Mouse (Mus musculus) testis, adult 2 months (tissue): ENCODE results near the gene Aoc3. TPM values are rescaled to one million over a fixed set of nuclear protein-coding genes. Genes with fewer than 3 reads are reported as not detected.
"Not testable (repeated sequence)": the region's sequence is repeated elsewhere in the genome, so short reads cannot be mapped to it uniquely, and the experiment has no call there.

Experiments
- H3K27ac ChIP-seq: fragments of 200-500 bp; 2 replicates; pipeline ENCODE4 v1.5.1; 2012; ENCODE audit warnings: low read depth, low read length; ENCODE audit not compliant: control insufficient read depth, insufficient read depth
- H3K27me3 ChIP-seq: fragments of 200-500 bp; 2 replicates; pipeline ENCODE4 v1.6.1; 2012; ENCODE audit warnings: mild to moderate bottlenecking, low read length, moderate library complexity; ENCODE audit not compliant: control insufficient read depth, insufficient read depth
- H3K36me3 ChIP-seq: fragments of 200-500 bp; 2 replicates; pipeline ENCODE4 v1.6.1; 2012; ENCODE audit warnings: mild to moderate bottlenecking, low read length; ENCODE audit not compliant: control insufficient read depth, insufficient read depth
- H3K4me1 ChIP-seq: fragments of 200-500 bp; 2 replicates; pipeline ENCODE4 v1.6.1; 2012; ENCODE audit warnings: low read length; ENCODE audit not compliant: control insufficient read depth, insufficient read depth
- H3K4me3 ChIP-seq: fragments of 200-500 bp; 2 replicates; pipeline ENCODE4 v1.5.1; 2012; ENCODE audit warnings: low read depth, mild to moderate bottlenecking, low read length, moderate library complexity, mixed read lengths; ENCODE audit not compliant: control insufficient read depth
- CTCF ChIP-seq: fragments of 200-500 bp; IDR thresholded peaks from 2 replicates; pipeline ENCODE4 v1.5.1; 2012; ENCODE audit warnings: low read depth, mild to moderate bottlenecking, inconsistent platforms, low read length, moderate library complexity; ENCODE audit not compliant: control insufficient read depth, insufficient read depth, insufficient replicate concordance
- POLR2A ChIP-seq: fragments of 200-500 bp; IDR thresholded peaks from 2 replicates; pipeline ENCODE4 v1.6.1; 2012; ENCODE audit warnings: low read depth, mild to moderate bottlenecking, inconsistent platforms, low read length, moderate library complexity; ENCODE audit not compliant: control insufficient read depth
- polyA plus RNA-seq: library from polyadenylated mRNA; depleted of rRNA; stranded (reverse); fragments of >200 nt; gene quantifications from 2 replicates; pipeline ENCODE4 v1.2.3, GENCODE M21; 2012

Aoc3 gene
- polyA plus RNA-seq, 1 experiment, result 4.2 TPM

DNA sequence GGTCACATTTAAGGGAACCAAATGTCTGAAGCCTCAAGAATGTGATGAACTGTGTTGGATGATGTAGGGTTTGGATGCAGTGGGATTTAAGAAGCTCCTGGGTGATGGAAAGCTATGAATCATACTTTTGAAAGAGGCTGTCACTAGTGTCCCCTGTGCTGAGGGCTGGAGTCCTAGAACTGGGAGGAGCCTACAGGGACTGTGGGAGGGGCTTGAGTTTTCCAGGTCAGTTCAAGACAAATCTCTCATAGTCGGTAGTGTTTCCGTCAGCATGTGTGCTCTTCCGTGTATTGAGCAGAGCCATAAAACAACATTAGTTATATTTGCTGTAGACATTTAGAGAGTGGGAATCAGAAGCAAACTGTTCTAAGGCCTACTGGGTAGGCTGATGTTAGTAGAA is 3.1 kb upstream of the Aoc3 start:
- Histone ChIP-seq H3K36me3 (no peaks in the 10 kb centered on the region; the same call in 1 of the 2 replicates), H3K4me3 (no peak overlapping the region), H3K27me3 (no peaks in the 10 kb centered on the region), H3K4me1 (no peaks in the 10 kb centered on the region), H3K27ac (no peak overlapping the region)
- TF ChIP-seq CTCF (no peak), POLR2A (no peak)

DNA sequence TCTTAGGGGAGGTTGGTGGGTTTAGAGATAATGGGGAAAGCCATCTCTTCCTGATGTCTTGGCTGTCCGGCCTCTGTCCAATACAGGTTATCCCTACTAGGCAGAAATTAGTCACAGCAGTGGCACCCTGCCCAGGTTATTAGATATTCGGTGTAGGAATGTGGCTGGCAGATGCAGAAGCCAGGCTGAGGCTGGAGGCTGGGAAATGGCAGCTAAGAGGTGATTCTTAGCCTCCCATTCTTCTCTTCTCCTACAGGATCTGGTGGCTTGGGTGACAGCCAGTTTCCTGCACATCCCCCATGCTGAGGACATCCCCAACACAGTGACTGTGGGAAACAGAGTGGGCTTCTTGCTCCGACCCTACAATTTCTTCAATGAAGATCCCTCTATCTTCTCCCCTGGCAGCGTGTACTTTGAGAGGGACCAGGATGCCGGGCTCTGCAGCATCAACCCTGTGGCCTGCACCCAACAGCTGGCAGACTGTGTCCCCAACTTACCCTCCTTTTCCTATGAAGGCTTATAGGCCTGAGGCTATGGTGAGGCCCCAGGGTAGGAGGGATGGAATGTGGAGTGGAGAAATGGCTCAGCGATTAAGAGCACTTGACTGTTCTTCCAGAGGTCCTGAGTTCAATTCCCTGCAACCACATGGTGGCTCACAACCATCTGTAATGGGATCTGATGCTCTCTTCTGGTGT is 1.3 kb upstream of the Aoc3 start:
- no peak for TF ChIP-seq CTCF
- no peak for TF ChIP-seq POLR2A
- no peaks in the 10 kb centered on the region for H3K36me3 ChIP-seq
- H3K4me3 ChIP-seq, result no peak overlapping the region
- no peaks in the 10 kb centered on the region for H3K27me3 ChIP-seq
- H3K27ac ChIP-seq, result no peak overlapping the region
- H3K4me1 ChIP-seq, result no peaks in the 10 kb centered on the region

DNA sequence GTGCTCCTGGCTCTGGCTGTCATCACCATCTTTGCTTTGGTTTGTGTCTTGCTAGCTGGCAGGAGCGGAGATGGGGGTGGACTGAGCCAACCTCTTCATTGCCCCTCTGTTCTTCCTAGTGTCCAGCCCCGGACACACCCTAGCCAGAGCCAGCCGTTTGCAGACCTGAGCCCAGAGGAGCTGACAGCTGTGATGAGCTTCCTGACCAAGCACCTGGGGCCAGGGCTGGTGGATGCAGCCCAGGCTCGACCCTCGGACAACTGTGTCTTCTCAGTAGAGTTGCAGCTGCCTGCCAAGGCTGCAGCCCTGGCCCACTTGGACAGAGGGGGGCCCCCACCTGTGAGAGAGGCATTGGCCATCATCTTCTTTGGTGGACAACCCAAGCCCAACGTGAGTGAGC is 556 bp downstream of the Aoc3 start:
- peak overlapping the region; percentile 68 for H3K27ac ChIP-seq
- not testable (repeated sequence) for H3K36me3 ChIP-seq

GRCm38 (mm10) chr11:101332537-101332936 is 2.1 kb downstream of the Aoc3 start:
- H3K4me1 ChIP-seq, result peaks cover 7% of the 10 kb centered on the region
- TF ChIP-seq POLR2A (no peak), CTCF (no peak)
- H3K36me3 ChIP-seq, result no peaks in the 10 kb centered on the region
- no peaks in the 10 kb centered on the region for H3K27me3 ChIP-seq
- peak overlapping the region; percentile 44; the same call in 1 of the 2 replicates for H3K4me3 ChIP-seq
- no peak overlapping the region for H3K27ac ChIP-seq

More for the DNA sequence above, 556 bp downstream of the Aoc3 start:
- not testable (repeated sequence) for H3K4me1 ChIP-seq, H3K27me3 ChIP-seq
- H3K4me3 ChIP-seq, result peak overlapping the region; percentile 41

- H3K27ac ChIP-seq, result no peak overlapping the region
- H3K36me3 ChIP-seq, result no peaks in the 10 kb centered on the region
- H3K4me1 ChIP-seq, result peaks cover 7% of the 10 kb centered on the region
- no peak overlapping the region for H3K4me3 ChIP-seq
- no peaks in the 10 kb centered on the region for H3K27me3 ChIP-seq
- TF ChIP-seq POLR2A, result no peak
- TF ChIP-seq CTCF, result no peak
These were observed 3.6 kb downstream of the Aoc3 start for GRCm38 (mm10) chr11:101334023-101334422.

DNA sequence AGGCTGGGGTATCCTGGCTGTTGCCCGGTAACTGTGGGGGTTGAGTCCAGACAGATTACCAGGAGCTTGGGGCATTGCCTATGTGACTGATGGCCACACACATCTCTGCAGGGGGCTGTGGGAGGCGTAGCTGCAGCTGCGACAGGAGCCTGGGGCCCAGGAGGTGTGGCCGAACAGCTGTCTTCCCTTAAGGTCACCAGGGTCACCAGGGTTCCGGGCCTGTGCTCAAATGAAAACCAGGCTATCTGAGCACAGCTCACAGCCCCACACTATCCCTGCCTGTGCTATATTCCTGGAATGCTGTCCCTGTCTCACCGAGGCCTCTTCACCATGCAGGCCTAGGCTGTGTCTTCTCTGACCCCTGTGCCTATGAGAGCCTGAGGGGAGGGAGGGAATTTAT is 4.1 kb downstream of the Aoc3 start:
- Histone ChIP-seq H3K27ac (no peak overlapping the region), H3K27me3 (no peaks in the 10 kb centered on the region), H3K4me3 (no peak overlapping the region), H3K4me1 (peaks cover 7% of the 10 kb centered on the region), H3K36me3 (no peaks in the 10 kb centered on the region)
- TF ChIP-seq CTCF (no peak), POLR2A (no peak)

DNA sequence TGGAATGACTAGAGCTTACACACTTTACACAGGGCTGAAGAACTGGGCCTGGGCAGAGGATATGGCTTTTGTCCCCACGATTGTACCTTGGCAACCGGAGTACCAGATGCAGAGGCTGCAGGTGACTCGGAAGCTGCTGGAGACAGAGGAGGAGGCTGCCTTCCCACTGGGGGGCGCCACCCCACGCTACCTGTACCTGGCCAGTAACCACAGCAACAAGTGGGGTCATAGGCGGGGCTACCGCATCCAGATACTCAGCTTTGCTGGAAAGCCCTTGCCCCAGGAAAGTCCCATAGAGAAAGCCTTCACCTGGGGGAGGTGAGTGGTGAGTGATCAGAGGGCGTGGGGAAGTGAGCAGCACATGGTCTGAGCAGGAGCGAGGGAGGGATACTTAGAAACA is 5.3 kb downstream of the Aoc3 start:
- TF ChIP-seq CTCF (peak; percentile 26; the same call in 1 of the 2 replicates), POLR2A (no peak)
- H3K4me3 ChIP-seq, result no peak overlapping the region
- no peaks in the 10 kb centered on the region for H3K36me3 ChIP-seq
- H3K27me3 ChIP-seq, result no peaks in the 10 kb centered on the region
- no peak overlapping the region for H3K27ac ChIP-seq
- H3K4me1 ChIP-seq, result peaks cover 7% of the 10 kb centered on the region
